14 mouse cellular contexts compared by ENCODE assay signal in the genomic region with DNA sequence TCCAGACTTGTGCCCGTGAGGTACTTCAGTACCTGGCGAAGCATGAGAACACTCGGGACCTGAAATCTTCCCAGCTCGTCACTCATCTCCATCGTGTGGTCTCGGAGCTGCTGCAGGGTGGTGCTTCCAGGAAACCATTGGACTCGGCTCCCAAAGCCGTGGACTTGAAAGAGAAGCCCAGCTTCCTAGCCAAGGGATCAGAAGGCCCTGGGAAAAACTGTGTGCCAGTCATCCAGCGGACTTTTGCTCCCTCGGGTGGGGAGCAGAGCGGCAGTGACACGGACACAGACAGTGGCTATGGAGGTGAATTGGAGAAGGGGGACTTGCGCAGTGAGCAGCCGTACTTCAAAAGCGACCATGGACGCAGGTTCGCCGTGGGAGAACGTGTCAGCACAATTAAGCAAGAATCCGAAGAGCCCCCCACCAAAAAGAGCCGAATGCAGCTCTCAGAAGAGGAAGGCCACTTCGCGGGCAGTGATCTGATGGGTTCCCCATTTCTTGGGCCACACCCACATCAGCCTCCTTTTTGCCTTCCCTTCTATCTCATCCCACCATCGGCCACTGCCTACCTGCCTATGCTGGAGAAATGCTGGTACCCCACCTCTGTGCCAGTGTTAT. TPM values are rescaled to one million over a fixed set of nuclear protein-coding genes. Genes with fewer than 3 reads are reported as not detected.
DNase-seq lines count a peak whose midpoint lies in the region; ATAC-seq and TF ChIP-seq lines count a peak whose summit lies in the region.
"Had no signal": no experiment of that assay in that cellular context is flagged by ENCODE, and none has a peak within 500 bp of the region (broad histone marks: within the 10 kb centered on the region; RNA-seq: fewer than 3 reads in every experiment).

No protein-coding gene starts in this region.

- no peak overlapping the region for H3K4me3 ChIP-seq in heart, embryonic 13.5 days
- H3K4me3 ChIP-seq in left cerebral cortex, adult 2 months: peak overlapping the region; percentile 86
- peak overlapping the region; percentile 30 for H3K4me3 ChIP-seq in cortical plate, adult 2 months (ENCODE audit: insufficient read depth, low read length)
- no peak overlapping the region for H3K4me3 ChIP-seq in stomach, embryonic 15.5 days (replicated peaks)
- H3K4me3 ChIP-seq in midbrain, embryonic 14.5 days (replicated peaks; ENCODE audit: low read depth, low read length): no peak overlapping the region
- H3K4me3 ChIP-seq: limb, embryonic 15.5 days had no signal

- H3K4me1 ChIP-seq in heart, embryonic 13.5 days: peaks cover 60% of the 10 kb centered on the region
- H3K4me1 ChIP-seq in cortical plate, adult 2 months (ENCODE audit: control insufficient read depth, insufficient read depth, low read length): peaks cover 11% of the 10 kb centered on the region; the same call in 1 of the 2 replicates
- peaks cover 16% of the 10 kb centered on the region for H3K4me1 ChIP-seq in stomach, embryonic 15.5 days
- peaks cover 11% of the 10 kb centered on the region for H3K4me1 ChIP-seq in midbrain, embryonic 14.5 days (ENCODE audit: control insufficient read depth, insufficient read depth, low read length)

- no peaks in the 10 kb centered on the region for H3K9me3 ChIP-seq in heart, embryonic 13.5 days
- no peaks in the 10 kb centered on the region for H3K9me3 ChIP-seq in stomach, embryonic 15.5 days
- H3K9me3 ChIP-seq in midbrain, embryonic 14.5 days (ENCODE audit: control insufficient read depth, low read length): no peaks in the 10 kb centered on the region
- H3K9me3 ChIP-seq: heart, embryonic 15.5 days; limb, embryonic 15.5 days had no signal

- TF ChIP-seq CTCF in left cerebral cortex, adult 2 months (IDR thresholded peaks at IDR 0.05): no peak
- TF ChIP-seq CTCF in cortical plate, adult 2 months (IDR thresholded peaks at IDR 0.05; ENCODE audit: extremely low read depth, insufficient read depth, low read length): no peak

- peaks cover 35% of the 10 kb centered on the region for H3K36me3 ChIP-seq in heart, embryonic 13.5 days
- H3K36me3 ChIP-seq in stomach, embryonic 15.5 days: peaks cover 8% of the 10 kb centered on the region; the same call in 1 of the 2 replicates
- no peaks in the 10 kb centered on the region for H3K36me3 ChIP-seq in midbrain, embryonic 14.5 days (ENCODE audit: control insufficient read depth, insufficient read depth, low read length)

- no peak for DNase-seq in heart, adult 8-10 months (ENCODE audit: low spot score)
- DNase-seq in left cerebral cortex, adult 2 months (ENCODE audit: extremely low spot score in 1 of 2, low spot score in 2 of 2): no peak
- no peak for DNase-seq in left cerebral cortex, adult 18-20 months (ENCODE audit: low spot score in 2 of 2)
- no peak for DNase-seq in midbrain, embryonic 14.5 days
- DNase-seq: adrenal gland, postnatal 10 days; cerebellum, adult 18-20 months; lung, postnatal 10 days; right cerebral cortex, postnatal 4 days had no signal

- WGBS in heart, embryonic 13.5 days: 76% methylated on average over 24 of the region's 24 CpGs
- 89% methylated on average over 24 of the region's 24 CpGs for WGBS in stomach, embryonic 15.5 days
- WGBS in midbrain, embryonic 14.5 days: 87% methylated on average over 24 of the region's 24 CpGs

- H3K27me3 ChIP-seq in heart, embryonic 13.5 days (replicated peaks): no peaks in the 10 kb centered on the region
- no peaks in the 10 kb centered on the region for H3K27me3 ChIP-seq in stomach, embryonic 15.5 days (replicated peaks)
- peaks cover 15% of the 10 kb centered on the region for H3K27me3 ChIP-seq in midbrain, embryonic 14.5 days (ENCODE audit: control insufficient read depth, insufficient read depth, low read length)
- H3K27me3 ChIP-seq: heart, embryonic 15.5 days; limb, embryonic 15.5 days had no signal

- no peak overlapping the region for H3K27ac ChIP-seq in heart, embryonic 13.5 days (replicated peaks)
- H3K27ac ChIP-seq in left cerebral cortex, adult 2 months: peak overlapping the region; percentile 30
- H3K27ac ChIP-seq in cortical plate, adult 2 months (ENCODE audit: insufficient read depth, low read length): no peak overlapping the region
- no peak overlapping the region for H3K27ac ChIP-seq in stomach, embryonic 15.5 days
- H3K27ac ChIP-seq in midbrain, embryonic 14.5 days (replicated peaks; ENCODE audit: low read depth, low read length): no peak overlapping the region
- H3K27ac ChIP-seq: heart, embryonic 15.5 days; limb, embryonic 15.5 days had no signal

- H3K9ac ChIP-seq in heart, embryonic 13.5 days: 0 out of 2 replicates have a peak overlapping the region, but pooled peaks have one; percentile 40
- H3K9ac ChIP-seq in stomach, embryonic 15.5 days: no peak overlapping the region
- H3K9ac ChIP-seq in midbrain, embryonic 14.5 days (replicated peaks; ENCODE audit: low read length): no peak overlapping the region
- H3K9ac ChIP-seq: heart, embryonic 15.5 days; limb, embryonic 15.5 days had no signal

- ATAC-seq in heart, embryonic 13.5 days (ENCODE audit: extremely low read depth, insufficient number of reproducible peaks, low FRiP score, low TSS enrichment): no peak
- no peak for ATAC-seq in stomach, embryonic 15.5 days (ENCODE audit: insufficient read depth, low FRiP score, low read depth)
- no peak for ATAC-seq in midbrain, embryonic 14.5 days (ENCODE audit: low FRiP score, low TSS enrichment)

- TF ChIP-seq POLR2A in cortical plate, adult 2 months (IDR thresholded peaks at IDR 0.05; ENCODE audit: extremely low read depth, insufficient read depth, low read length): no peak

- intact Hi-C loops in left cerebral cortex, adult 2 months (cut with DNase I): loop anchor here (5.0 kb wide), 1 partner anchor 73 kb away; no protein-coding TSS in a partner anchor

- H3K4me2 ChIP-seq in heart, embryonic 13.5 days: peak overlapping the region; percentile 7
- 0 out of 2 replicates have a peak overlapping the region, but pooled peaks have one; percentile 10 for H3K4me2 ChIP-seq in stomach, embryonic 15.5 days
- H3K4me2 ChIP-seq in midbrain, embryonic 14.5 days (ENCODE audit: low read length): no peak overlapping the region
- H3K4me2 ChIP-seq: limb, embryonic 15.5 days; midbrain, embryonic 11.5 days had no signal

RNA-seq across cellular contexts. Expression of gene Bhlhe40, which starts 4.2 kb away (rescaled TPM):
- polyA plus RNA-seq in heart, embryonic 13.5 days (2015; fragmentation: Nextera tagmentation; extraction: Ambion mirVana): 15.1 and 19.7 TPM in 2 replicates
- total RNA-seq in heart, adult 8-10 months (2022): 10 to 100 TPM; 48.6 to 66.7 (median 51.4) TPM
- 100 to 1,000 TPM; 127 to 159 TPM for total RNA-seq in left cerebral cortex, adult 2 months (2021)
- 100 to 1,000 TPM; 153 to 167 TPM for total RNA-seq in left cerebral cortex, adult 18-20 months (2021)
- 52.8 and 56.4 TPM in 2 replicates for polyA plus RNA-seq in cortical plate, adult 2 months (2012; rRNA removed)
- 27.4 TPM in 2 replicates for polyA plus RNA-seq in stomach, embryonic 15.5 days (2015; fragmentation: Nextera tagmentation; extraction: Ambion mirVana)
- 3.8 and 4.6 TPM in 2 replicates for polyA plus RNA-seq in midbrain, embryonic 14.5 days (2014; fragmentation: Nextera tagmentation; extraction: Ambion mirVana)

Comparison
In these comparisons a context has a peak if more than half of its experiments do, and no peak if none do; other contexts are left out.
1. H3K4me3 ChIP-seq: peak in left cerebral cortex, adult 2 months (single experiment) and cortical plate, adult 2 months (single experiment); none in heart, embryonic 13.5 days (single experiment), stomach, embryonic 15.5 days (single experiment) and midbrain, embryonic 14.5 days (single experiment).